Mouse (Mus musculus): ENCODE measurements around the gene Mamstr. TPM values are rescaled to one million over a fixed set of nuclear protein-coding genes. Genes with fewer than 3 reads are reported as not detected.

Mamstr gene
- polyA plus RNA-seq, 1 experiment = 3.2 TPM

DNA sequence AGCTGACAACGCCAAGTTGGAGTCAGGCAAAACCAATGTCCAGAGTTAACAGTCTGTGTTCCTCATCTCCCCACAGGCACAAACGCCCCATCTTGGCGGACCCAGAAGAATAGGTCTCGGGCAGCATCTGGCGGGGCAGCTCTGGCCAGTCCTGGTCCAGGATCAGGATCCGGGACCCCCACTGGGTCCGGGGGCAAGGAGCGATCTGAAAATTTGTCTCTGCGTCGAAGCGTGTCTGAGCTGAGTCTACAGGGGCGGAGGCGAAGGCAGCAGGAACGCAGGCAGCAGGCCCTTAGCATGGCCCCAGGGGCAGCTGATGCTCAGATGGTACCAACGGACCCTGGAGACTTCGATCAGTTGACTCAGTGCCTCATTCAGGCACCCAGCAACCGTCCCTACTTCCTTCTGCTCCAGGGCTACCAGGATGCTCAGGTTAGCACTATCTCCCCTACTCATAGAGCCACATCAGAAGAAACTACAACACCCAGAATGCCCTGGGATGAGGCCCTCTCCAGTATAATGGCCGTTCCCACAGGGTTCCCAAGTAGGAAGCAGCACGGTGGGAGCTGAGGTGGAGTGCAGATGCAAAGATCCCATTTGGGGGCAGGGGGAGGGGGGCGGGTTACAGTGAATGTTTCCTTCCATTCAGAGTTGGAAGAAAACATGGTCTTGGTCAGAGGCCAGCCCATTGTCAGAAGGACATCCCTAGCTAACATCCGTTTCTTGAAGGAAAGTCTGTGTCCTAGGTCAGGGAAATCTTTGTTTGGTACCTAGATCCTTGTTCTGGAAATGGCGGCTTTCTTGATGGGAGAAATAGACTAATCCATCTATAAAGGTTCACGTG lies 9.5 kb upstream of the Mamstr start:
- DNase-seq (ENCODE audit: low read depth) = peak; percentile 31
- no peak for TF ChIP-seq POLR2A (IDR thresholded peaks at IDR 0.05; ENCODE audit: borderline replicate concordance, extremely low read depth, insufficient read depth, insufficient read length, poor library complexity, severe bottlenecking)

DNA sequence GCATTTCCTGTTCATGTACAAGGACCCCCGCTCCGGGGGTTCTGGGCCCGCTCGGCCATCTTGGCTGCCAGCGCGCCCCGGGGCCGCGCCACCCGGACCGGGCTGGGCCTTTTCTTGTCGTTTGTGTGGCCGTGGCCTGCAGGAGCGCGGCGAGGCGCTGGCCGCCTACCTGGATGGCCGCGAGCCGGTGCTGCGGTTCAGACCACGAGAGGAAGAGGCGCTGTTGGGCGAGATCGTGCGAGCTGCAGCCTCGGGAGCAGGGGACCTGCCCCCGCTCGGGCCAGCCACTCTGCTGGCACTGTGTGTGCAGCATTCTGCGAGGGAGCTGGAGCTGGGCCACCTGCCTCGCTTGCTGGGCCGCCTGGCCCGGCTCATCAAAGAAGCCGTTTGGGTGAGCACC lies 7.3 kb upstream of the Mamstr start:
- peak; percentile 37 for DNase-seq (ENCODE audit: low read depth)
- TF ChIP-seq CTCF (IDR thresholded peaks at IDR 0.05; ENCODE audit: borderline replicate concordance, extremely low read depth, insufficient read depth, insufficient read length) (0 out of 2 replicates have a peak, but pooled peaks have one; percentile 4), POLR2A (IDR thresholded peaks at IDR 0.05; ENCODE audit: borderline replicate concordance, extremely low read depth, insufficient read depth, insufficient read length, poor library complexity, severe bottlenecking) (no peak)

GRCm38 (mm10) chr7:45634946-45635681 lies 4.7 kb upstream of the Mamstr start:
- DNase-seq (ENCODE audit: low read depth) = no peak
- TF ChIP-seq POLR2A (IDR thresholded peaks at IDR 0.05; ENCODE audit: borderline replicate concordance, extremely low read depth, insufficient read depth, insufficient read length, poor library complexity, severe bottlenecking) = no peak
- no peak for TF ChIP-seq CTCF (IDR thresholded peaks at IDR 0.05; ENCODE audit: borderline replicate concordance, extremely low read depth, insufficient read depth, insufficient read length)

- no peak for DNase-seq (ENCODE audit: low read depth)
- TF ChIP-seq CTCF (IDR thresholded peaks at IDR 0.05; ENCODE audit: borderline replicate concordance, extremely low read depth, insufficient read depth, insufficient read length) = no peak
Measured at GRCm38 (mm10) chr7:45635711-45636688, 3.8 kb upstream of the Mamstr start.

GRCm38 (mm10) chr7:45637710-45638109 lies 2.1 kb upstream of the Mamstr start:
- TF ChIP-seq POLR2A (IDR thresholded peaks at IDR 0.05; ENCODE audit: borderline replicate concordance, extremely low read depth, insufficient read depth, insufficient read length, poor library complexity, severe bottlenecking) (no peak), CTCF (IDR thresholded peaks at IDR 0.05; ENCODE audit: borderline replicate concordance, extremely low read depth, insufficient read depth, insufficient read length) (no peak)
- DNase-seq (ENCODE audit: low read depth) = no peak

DNA sequence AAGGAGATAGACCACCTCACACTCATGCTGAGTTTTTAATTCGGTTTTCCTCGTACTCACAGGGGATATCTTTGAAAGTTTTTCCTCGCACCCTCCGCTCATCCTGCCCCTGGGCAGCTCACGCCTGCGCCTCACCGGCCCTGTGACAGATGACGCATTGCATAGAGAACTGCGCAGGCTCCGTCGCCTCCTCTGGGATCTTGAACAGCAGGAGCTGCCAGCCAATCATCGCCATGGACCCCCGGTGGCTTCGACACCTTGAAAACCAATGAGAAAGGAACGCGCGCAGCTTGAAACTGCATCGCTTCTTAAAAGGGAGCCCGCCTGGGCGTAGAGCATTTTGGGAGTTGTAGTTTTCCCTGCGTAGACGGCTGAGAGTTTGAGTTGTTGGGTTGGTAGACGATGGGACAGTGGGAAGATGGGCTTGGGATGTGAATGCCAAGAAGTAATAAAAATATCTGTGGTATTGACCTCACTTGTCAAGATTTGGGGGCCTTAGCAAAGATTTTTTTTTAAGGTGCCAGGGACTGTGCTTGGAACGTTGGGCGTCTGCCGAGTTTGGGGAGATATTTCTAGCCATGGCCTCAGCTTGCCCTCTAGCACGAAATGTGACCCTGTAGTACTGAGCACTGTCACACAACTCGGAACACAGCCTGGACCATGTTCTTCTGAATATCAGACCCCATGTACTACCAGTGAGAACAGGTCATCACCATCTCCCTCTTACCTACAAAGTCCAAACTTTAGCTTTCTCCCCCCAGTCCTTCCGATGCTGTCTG lies 965 bp upstream of the Mamstr start:
- TF ChIP-seq POLR2A (IDR thresholded peaks at IDR 0.05; ENCODE audit: borderline replicate concordance, extremely low read depth, insufficient read depth, insufficient read length, poor library complexity, severe bottlenecking) (peak; percentile 17; the same call in 1 of the 2 replicates), CTCF (IDR thresholded peaks at IDR 0.05; ENCODE audit: borderline replicate concordance, extremely low read depth, insufficient read depth, insufficient read length) (no peak)
- peak; percentile 100 for DNase-seq (ENCODE audit: low read depth)

DNA sequence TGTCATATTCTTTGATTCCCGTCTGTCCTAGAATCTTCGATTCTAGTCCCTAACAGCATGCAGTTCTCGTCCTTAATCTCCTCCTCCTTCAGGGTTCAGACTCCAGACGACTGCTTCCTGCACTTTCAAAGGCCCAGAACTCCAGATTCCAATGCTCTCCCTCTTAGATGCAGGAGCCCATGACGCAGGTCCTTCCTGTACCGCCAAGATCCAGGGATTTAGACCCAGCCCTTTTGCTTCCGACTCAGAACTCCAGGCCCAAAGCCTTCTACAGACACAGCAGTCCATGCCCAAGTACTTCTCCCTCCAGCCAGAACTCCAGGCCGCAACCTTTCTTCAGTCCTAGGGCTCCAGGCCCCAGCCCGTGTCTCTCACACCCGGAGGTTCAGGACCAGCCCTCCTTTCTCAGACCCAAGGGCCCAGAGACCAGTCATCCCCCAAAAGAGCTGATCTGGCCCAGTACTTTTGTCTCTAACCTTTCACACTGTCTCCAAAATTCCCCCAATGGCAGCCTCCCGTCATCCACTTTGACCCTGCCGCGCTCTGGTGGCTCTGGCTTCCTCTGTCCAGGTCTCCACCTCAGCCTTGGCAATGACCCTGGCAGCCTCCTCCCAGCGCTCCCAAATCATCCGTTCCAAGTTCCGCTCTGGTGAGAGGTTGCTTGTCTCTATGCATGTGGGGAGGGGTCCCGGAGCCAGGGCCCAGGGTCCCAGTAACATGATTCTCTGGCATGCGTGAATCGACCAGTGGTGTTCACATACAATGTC lies 597 bp downstream of the Mamstr start:
- no peak for TF ChIP-seq CTCF (IDR thresholded peaks at IDR 0.05; ENCODE audit: borderline replicate concordance, extremely low read depth, insufficient read depth, insufficient read length)
- TF ChIP-seq POLR2A (IDR thresholded peaks at IDR 0.05; ENCODE audit: borderline replicate concordance, extremely low read depth, insufficient read depth, insufficient read length, poor library complexity, severe bottlenecking) = no peak
- DNase-seq (ENCODE audit: low read depth) = no peak

DNA sequence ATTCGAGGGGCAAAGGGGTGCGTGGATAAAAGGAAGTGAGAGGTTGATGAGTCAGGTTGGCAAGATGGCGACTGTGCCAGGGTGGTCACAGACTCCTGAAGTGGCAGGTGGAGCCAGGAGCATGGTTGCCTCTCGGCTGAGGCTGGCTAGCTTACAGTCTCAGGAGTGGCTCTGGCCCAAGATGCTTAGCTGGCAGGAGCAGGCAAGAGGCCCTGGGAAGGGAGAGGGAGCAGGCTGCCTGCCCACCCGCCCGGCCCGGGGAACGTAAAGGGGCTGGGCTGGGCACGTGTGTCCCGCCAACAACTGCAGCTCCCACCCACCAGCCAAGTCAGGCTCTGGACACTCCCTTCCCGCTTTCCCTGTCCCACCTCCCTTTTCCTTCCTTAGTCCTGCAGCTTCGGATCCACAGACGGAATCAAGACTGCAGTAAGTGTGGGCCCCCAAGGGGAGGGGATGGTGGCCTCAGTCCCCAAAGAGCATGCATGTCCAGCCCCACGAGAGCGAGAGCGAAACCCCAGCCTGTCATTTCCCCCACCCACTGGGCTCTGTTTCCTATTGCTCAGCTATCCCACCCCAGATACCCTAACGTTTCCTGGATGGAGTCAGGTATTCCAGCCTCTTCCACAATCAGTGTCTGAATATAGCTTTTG lies 1.7 kb downstream of the Mamstr start:
- TF ChIP-seq CTCF (IDR thresholded peaks at IDR 0.05; ENCODE audit: borderline replicate concordance, extremely low read depth, insufficient read depth, insufficient read length) = no peak
- TF ChIP-seq POLR2A (IDR thresholded peaks at IDR 0.05; ENCODE audit: borderline replicate concordance, extremely low read depth, insufficient read depth, insufficient read length, poor library complexity, severe bottlenecking) = no peak
- peak; percentile 76 for DNase-seq (ENCODE audit: low read depth)

GRCm38 (mm10) chr7:45642083-45642482 lies 2.3 kb downstream of the Mamstr start:
- DNase-seq (ENCODE audit: low read depth) = no peak
- TF ChIP-seq POLR2A (IDR thresholded peaks at IDR 0.05; ENCODE audit: borderline replicate concordance, extremely low read depth, insufficient read depth, insufficient read length, poor library complexity, severe bottlenecking) = no peak
- no peak for TF ChIP-seq CTCF (IDR thresholded peaks at IDR 0.05; ENCODE audit: borderline replicate concordance, extremely low read depth, insufficient read depth, insufficient read length)
